Mouse (Mus musculus): ENCODE measurements around the gene Ntsr1. TPM values are rescaled to one million over a fixed set of nuclear protein-coding genes. Genes with fewer than 3 reads are reported as not detected.

Ntsr1 gene
- polyA plus RNA-seq, 1 experiment: 1.3 TPM

DNA sequence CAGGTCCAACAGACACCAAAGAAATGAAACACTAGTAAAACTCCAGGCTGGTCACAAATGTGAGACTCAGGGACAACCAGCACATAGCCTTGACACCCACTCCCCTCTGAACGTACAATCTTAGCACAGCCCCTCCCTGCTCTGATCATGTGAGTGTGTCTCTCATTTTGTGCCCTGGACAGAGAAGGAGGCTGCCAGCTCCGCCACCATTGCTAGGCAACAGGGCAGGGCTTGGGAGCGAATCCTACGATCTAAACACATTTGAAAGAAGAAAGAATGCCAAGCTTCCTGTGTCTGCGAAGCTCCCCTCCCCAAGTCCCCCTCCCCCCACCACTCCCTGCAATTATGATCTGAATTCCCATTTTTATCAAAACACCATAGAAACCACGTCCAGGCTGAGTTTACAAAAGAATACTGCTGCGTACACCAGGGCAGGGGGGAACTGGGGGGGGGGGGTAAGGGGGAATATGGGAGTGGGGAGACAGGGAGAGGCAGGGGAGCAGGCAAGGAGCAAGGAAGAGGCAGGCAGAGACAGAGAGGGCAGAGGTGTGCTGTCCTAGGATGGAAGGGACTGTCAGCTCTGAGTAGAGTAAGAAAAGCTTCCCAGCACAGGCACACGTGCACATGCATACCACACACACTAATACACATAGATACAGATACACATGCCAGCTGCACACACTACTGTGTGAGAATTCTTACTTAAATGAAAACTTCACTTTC lies 47.8 kb downstream of the Ntsr1 start:
- Histone ChIP-seq H3K4me3 (replicated peaks; ENCODE audit: insufficient read depth, low read depth, low read length) (no peak overlapping the region), H3K4me1 (ENCODE audit: control insufficient read depth, insufficient read depth, low read length) (no peaks in the 10 kb centered on the region), H3K27me3 (ENCODE audit: control insufficient read depth, insufficient read depth, low read length) (no peaks in the 10 kb centered on the region), H3K27ac (ENCODE audit: insufficient read depth, low read length) (no peak overlapping the region)
- TF ChIP-seq POLR2A (IDR thresholded peaks at IDR 0.05; ENCODE audit: borderline replicate concordance, insufficient read depth, low read length): no peak
- no peak for TF ChIP-seq CTCF (IDR thresholded peaks at IDR 0.05; ENCODE audit: borderline replicate concordance, insufficient read depth, low read depth, low read length)
- no peak for DNase-seq
- 21% methylated on average over 8 of the region's 8 CpGs for WGBS

DNA sequence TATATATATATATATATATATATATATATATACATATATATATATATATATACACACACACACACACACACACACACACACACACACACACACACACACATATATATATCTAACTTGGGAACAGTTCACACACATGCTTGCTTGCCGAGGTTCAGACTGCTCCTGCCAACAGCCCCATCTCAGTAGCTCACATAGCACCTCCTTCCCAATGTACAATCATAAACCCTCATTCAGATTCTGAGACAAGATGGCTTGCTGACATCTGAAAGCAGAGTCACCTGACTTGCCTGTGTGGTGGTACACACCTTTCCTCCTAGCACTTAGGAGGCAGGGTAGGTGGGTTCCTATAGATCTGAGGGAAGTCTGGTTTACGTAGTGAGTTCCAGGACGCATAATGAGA lies 52.6 kb downstream of the Ntsr1 start:
- WGBS: 79% methylated on average over 3 of the region's 3 CpGs
- no peaks in the 10 kb centered on the region for H3K27me3 ChIP-seq (ENCODE audit: control insufficient read depth, insufficient read depth, low read length)
- DNase-seq: no peak
- no peak for TF ChIP-seq CTCF (IDR thresholded peaks at IDR 0.05; ENCODE audit: borderline replicate concordance, insufficient read depth, low read depth, low read length)
- no peak for TF ChIP-seq POLR2A (IDR thresholded peaks at IDR 0.05; ENCODE audit: borderline replicate concordance, insufficient read depth, low read length)
- H3K4me3 ChIP-seq (replicated peaks; ENCODE audit: insufficient read depth, low read depth, low read length): no peak overlapping the region
- H3K27ac ChIP-seq (ENCODE audit: insufficient read depth, low read length): no peak overlapping the region
- H3K4me1 ChIP-seq (ENCODE audit: control insufficient read depth, insufficient read depth, low read length): no peaks in the 10 kb centered on the region

DNA sequence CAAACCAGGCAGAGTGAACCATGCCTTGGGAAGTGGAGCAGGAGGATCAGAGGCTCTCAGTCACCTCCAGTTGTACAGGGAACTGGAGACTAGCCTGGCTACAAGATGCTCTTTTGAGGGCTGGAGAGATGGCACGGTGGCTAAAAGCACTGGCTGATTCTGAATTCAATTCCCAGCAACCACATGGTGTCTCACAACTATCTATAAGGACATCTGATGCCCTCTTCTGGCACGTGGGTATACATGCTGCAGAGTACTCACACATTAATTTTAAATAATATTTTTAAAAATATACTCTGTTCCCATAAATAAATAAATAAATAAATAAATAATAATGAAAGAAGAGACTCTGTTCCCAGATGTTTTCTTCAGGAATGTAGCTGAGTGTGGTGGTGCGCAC lies 55.4 kb downstream of the Ntsr1 start:
- 44% methylated on average over 3 of the region's 3 CpGs for WGBS
- Histone ChIP-seq H3K4me3 (replicated peaks; ENCODE audit: insufficient read depth, low read depth, low read length) (no peak overlapping the region), H3K4me1 (ENCODE audit: control insufficient read depth, insufficient read depth, low read length) (no peaks in the 10 kb centered on the region), H3K27me3 (ENCODE audit: control insufficient read depth, insufficient read depth, low read length) (no peaks in the 10 kb centered on the region), H3K27ac (ENCODE audit: insufficient read depth, low read length) (no peak overlapping the region)
- no peak for TF ChIP-seq CTCF (IDR thresholded peaks at IDR 0.05; ENCODE audit: borderline replicate concordance, insufficient read depth, low read depth, low read length)
- TF ChIP-seq POLR2A (IDR thresholded peaks at IDR 0.05; ENCODE audit: borderline replicate concordance, insufficient read depth, low read length): no peak
- no peak for DNase-seq

DNA sequence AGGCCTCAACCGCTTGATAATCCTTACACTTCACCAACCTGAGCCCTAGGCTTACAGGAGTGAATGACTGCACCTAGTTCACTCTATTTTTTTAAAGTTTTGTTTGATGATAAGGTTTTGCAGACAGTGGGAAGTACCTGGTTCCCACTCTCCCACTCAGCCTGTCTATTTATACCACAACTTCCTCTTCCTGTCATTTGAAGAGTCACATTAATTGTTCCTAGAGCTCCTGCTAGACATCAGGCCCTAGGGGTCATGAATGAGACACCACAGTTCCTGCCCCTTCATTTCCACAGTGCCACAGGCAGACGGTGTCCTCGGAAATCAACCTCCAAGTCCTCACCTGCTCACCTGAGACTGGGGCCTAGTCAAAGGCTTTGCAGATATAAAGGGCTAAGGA lies 56.7 kb downstream of the Ntsr1 start:
- 85% methylated on average over 3 of the region's 3 CpGs for WGBS
- H3K4me3 ChIP-seq (replicated peaks; ENCODE audit: insufficient read depth, low read depth, low read length): no peak overlapping the region
- TF ChIP-seq CTCF (IDR thresholded peaks at IDR 0.05; ENCODE audit: borderline replicate concordance, insufficient read depth, low read depth, low read length) (no peak), POLR2A (IDR thresholded peaks at IDR 0.05; ENCODE audit: borderline replicate concordance, insufficient read depth, low read length) (no peak)
- no peak overlapping the region for H3K27ac ChIP-seq (ENCODE audit: insufficient read depth, low read length)
- H3K27me3 ChIP-seq (ENCODE audit: control insufficient read depth, insufficient read depth, low read length): no peaks in the 10 kb centered on the region
- no peaks in the 10 kb centered on the region for H3K4me1 ChIP-seq (ENCODE audit: control insufficient read depth, insufficient read depth, low read length)
- no peak for DNase-seq

DNA sequence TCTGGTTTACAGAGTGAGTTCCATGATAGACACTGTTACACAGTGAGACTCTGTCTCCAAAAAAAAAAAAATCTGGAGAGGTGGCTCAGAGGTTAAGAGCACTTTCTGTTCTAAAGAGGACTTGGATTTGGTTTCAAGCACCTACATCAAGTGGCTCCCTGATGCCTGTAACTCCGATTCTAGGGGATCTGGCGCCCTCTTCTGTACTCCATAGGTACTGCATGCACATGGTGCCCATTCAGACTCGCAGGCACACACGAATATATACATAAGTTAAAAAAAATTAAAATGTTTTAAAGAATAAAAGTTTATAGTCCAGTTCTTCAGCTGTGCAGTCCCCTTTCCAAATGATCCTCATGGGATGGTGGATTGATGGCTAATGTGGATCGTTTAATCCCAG lies 60.5 kb downstream of the Ntsr1 start:
- Histone ChIP-seq H3K27ac (ENCODE audit: insufficient read depth, low read length) (no peak overlapping the region), H3K4me3 (replicated peaks; ENCODE audit: insufficient read depth, low read depth, low read length) (no peak overlapping the region), H3K27me3 (ENCODE audit: control insufficient read depth, insufficient read depth, low read length) (no peaks in the 10 kb centered on the region), H3K4me1 (ENCODE audit: control insufficient read depth, insufficient read depth, low read length) (no peaks in the 10 kb centered on the region)
- TF ChIP-seq CTCF (IDR thresholded peaks at IDR 0.05; ENCODE audit: borderline replicate concordance, insufficient read depth, low read depth, low read length) (peak; percentile 17; the same call in 1 of the 2 replicates), POLR2A (IDR thresholded peaks at IDR 0.05; ENCODE audit: borderline replicate concordance, insufficient read depth, low read length) (no peak)
- WGBS: 49% methylated on average over 5 of the region's 5 CpGs
- no peak for DNase-seq

DNA sequence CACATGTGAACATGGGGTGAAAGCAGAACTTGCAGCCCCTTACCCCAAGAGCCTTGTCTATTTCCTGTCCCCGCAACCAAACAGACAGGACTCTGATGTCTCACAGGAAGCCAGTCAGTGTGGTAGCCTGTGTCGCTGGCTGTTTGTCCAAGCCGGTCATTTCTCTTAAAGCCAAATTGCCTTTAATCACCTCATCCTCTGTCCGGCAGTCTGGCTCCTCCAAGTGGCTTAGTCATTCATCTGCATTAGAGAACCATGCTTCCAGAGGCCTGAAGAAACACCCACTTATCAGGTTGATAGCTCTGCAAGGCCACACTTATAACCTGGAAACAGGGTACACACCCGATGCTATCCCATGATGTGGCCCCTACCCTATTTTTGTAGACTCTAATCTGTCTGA lies 62.4 kb downstream of the Ntsr1 start:
- Histone ChIP-seq H3K4me1 (ENCODE audit: control insufficient read depth, insufficient read depth, low read length) (no peaks in the 10 kb centered on the region), H3K4me3 (replicated peaks; ENCODE audit: insufficient read depth, low read depth, low read length) (no peak overlapping the region), H3K27ac (ENCODE audit: insufficient read depth, low read length) (no peak overlapping the region), H3K27me3 (ENCODE audit: control insufficient read depth, insufficient read depth, low read length) (no peaks in the 10 kb centered on the region)
- no peak for TF ChIP-seq CTCF (IDR thresholded peaks at IDR 0.05; ENCODE audit: borderline replicate concordance, insufficient read depth, low read depth, low read length)
- TF ChIP-seq POLR2A (IDR thresholded peaks at IDR 0.05; ENCODE audit: borderline replicate concordance, insufficient read depth, low read length): no peak
- no peak for DNase-seq
- 75% methylated on average over 5 of the region's 5 CpGs for WGBS

DNA sequence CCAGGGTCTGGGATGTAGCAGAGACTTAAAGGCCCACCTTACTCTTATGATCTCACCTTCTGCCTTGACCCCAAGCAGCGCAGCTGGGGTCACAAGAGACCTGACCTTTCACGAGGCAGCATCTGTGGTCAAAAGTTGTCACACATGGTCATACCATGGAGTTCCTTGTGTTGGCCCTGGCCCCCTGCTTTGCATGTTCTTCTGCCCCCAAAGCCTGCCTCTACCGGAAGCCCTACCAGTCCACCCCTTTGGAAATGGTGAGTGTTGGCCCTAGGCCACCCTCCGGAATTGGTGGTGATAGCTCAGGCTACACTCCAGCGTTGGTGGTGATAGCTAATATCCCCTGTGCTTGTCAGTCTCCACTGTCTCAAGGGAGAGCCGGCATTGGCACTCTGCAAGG lies 63.5 kb downstream of the Ntsr1 start:
- no peak overlapping the region for H3K27ac ChIP-seq (ENCODE audit: insufficient read depth, low read length)
- TF ChIP-seq CTCF (IDR thresholded peaks at IDR 0.05; ENCODE audit: borderline replicate concordance, insufficient read depth, low read depth, low read length): no peak
- no peak for TF ChIP-seq POLR2A (IDR thresholded peaks at IDR 0.05; ENCODE audit: borderline replicate concordance, insufficient read depth, low read length)
- H3K4me1 ChIP-seq (ENCODE audit: control insufficient read depth, insufficient read depth, low read length): no peaks in the 10 kb centered on the region
- no peak for DNase-seq
- WGBS: 50% methylated on average over 6 of the region's 6 CpGs
- no peaks in the 10 kb centered on the region for H3K27me3 ChIP-seq (ENCODE audit: control insufficient read depth, insufficient read depth, low read length)
- H3K4me3 ChIP-seq (replicated peaks; ENCODE audit: insufficient read depth, low read depth, low read length): no peak overlapping the region

DNA sequence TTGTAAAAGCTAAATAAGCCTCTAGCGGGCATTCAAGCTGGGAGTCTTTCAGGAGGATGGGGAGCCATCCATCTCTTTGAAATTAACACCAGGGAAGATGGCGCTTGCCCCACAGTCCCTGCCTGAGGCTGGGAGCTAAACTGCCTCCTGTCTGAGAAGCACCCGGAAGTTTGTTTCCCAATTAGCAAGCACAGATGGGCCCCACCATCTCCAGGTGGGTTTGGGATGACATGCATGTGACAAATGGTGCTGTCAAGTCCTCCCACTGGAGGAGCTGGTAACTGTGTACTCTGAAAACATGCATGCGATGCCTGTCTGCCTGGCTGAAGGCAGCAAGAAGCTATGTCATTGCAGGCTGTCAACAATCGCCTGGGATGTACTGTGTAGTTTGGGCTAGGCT lies 64.1 kb downstream of the Ntsr1 start:
- no peak overlapping the region for H3K4me3 ChIP-seq (replicated peaks; ENCODE audit: insufficient read depth, low read depth, low read length)
- H3K27me3 ChIP-seq (ENCODE audit: control insufficient read depth, insufficient read depth, low read length): no peaks in the 10 kb centered on the region
- no peak for DNase-seq
- WGBS: 50% methylated on average over 5 of the region's 5 CpGs
- H3K4me1 ChIP-seq (ENCODE audit: control insufficient read depth, insufficient read depth, low read length): no peaks in the 10 kb centered on the region
- TF ChIP-seq POLR2A (IDR thresholded peaks at IDR 0.05; ENCODE audit: borderline replicate concordance, insufficient read depth, low read length) (no peak), CTCF (IDR thresholded peaks at IDR 0.05; ENCODE audit: borderline replicate concordance, insufficient read depth, low read depth, low read length) (no peak)
- H3K27ac ChIP-seq (ENCODE audit: insufficient read depth, low read length): no peak overlapping the region
